ENCODE assay signal across 10 mouse cellular contexts in the genomic region with DNA sequence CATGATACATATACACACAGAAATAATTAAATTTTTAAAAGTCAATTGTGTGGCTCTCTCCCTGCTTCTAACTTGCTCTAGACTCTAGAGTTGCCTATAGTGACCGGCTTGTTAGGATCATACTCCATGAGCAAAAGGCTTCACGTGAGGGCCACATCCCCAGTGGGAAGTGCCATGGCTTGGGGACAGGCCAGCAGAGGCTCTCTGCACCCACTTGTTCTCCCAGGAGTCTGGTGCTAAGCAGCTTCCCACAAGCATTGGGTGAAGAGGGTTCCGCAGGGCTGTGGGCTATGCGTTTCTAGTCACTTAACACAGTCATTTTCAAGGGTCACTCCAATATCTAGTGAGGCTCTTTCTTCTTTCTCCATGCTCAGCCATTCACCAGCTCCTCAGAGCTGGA. TPM values are rescaled to one million over a fixed set of nuclear protein-coding genes. Genes with fewer than 3 reads are reported as not detected.
DNase-seq lines count a peak whose midpoint lies in the region; ATAC-seq lines count a peak whose summit lies in the region.
"Had no signal": no experiment of that assay in that cellular context is flagged by ENCODE, and none has a peak within 500 bp of the region (broad histone marks: within the 10 kb centered on the region; RNA-seq: fewer than 3 reads in every experiment).

No protein-coding gene starts in this region.

- H3K36me3 ChIP-seq in kidney, embryonic 15.5 days: no peaks in the 10 kb centered on the region
- no peaks in the 10 kb centered on the region for H3K36me3 ChIP-seq in intestine, embryonic 16.5 days (ENCODE audit: control insufficient read depth, insufficient read depth, low read length)
- H3K36me3 ChIP-seq: limb, embryonic 15.5 days had no signal

- no peak overlapping the region for H3K4me3 ChIP-seq in kidney, embryonic 15.5 days (replicated peaks)
- peak overlapping the region; percentile 87 for H3K4me3 ChIP-seq in intestine, embryonic 16.5 days (ENCODE audit: low read length)
- H3K4me3 ChIP-seq: limb, embryonic 15.5 days had no signal

- no peak overlapping the region for H3K9ac ChIP-seq in kidney, embryonic 15.5 days
- peak overlapping the region; percentile 87 for H3K9ac ChIP-seq in intestine, embryonic 16.5 days (ENCODE audit: low read depth, low read length)
- H3K9ac ChIP-seq: limb, embryonic 15.5 days had no signal

- H3K4me1 ChIP-seq in kidney, embryonic 15.5 days: peaks cover 62% of the 10 kb centered on the region
- peaks cover 71% of the 10 kb centered on the region for H3K4me1 ChIP-seq in intestine, embryonic 16.5 days (ENCODE audit: control insufficient read depth, insufficient read depth, low read length)

- no peak overlapping the region for H3K4me2 ChIP-seq in kidney, embryonic 15.5 days
- H3K4me2 ChIP-seq in intestine, embryonic 16.5 days (ENCODE audit: low read depth, low read length): peak overlapping the region; percentile 84

- H3K9me3 ChIP-seq in kidney, embryonic 15.5 days (replicated peaks): no peaks in the 10 kb centered on the region
- no peaks in the 10 kb centered on the region for H3K9me3 ChIP-seq in intestine, embryonic 16.5 days (ENCODE audit: control insufficient read depth, low read length)
- H3K9me3 ChIP-seq: limb, embryonic 15.5 days had no signal

- no peaks in the 10 kb centered on the region for H3K27me3 ChIP-seq in kidney, embryonic 15.5 days
- no peaks in the 10 kb centered on the region for H3K27me3 ChIP-seq in intestine, embryonic 16.5 days (replicated peaks; ENCODE audit: control insufficient read depth, insufficient read depth, low read length)
- H3K27me3 ChIP-seq: limb, embryonic 15.5 days had no signal

- 94% methylated on average over 4 of the region's 4 CpGs for WGBS in kidney, embryonic 15.5 days
- whole genome bisulfite sequencing in intestine, embryonic 16.5 days: 76% methylated on average over 4 of the region's 4 CpGs

- H3K27ac ChIP-seq in kidney, embryonic 15.5 days: peak overlapping the region; percentile 81; the same call in 1 of the 2 replicates
- H3K27ac ChIP-seq in intestine, embryonic 16.5 days (ENCODE audit: low read length): peak overlapping the region; percentile 100
- H3K27ac ChIP-seq: limb, embryonic 15.5 days had no signal

- no peak for ATAC-seq in kidney, embryonic 15.5 days (replicated peaks; ENCODE audit: low FRiP score)
- no peak for ATAC-seq in intestine, embryonic 16.5 days
- no peak for ATAC-seq in granulocyte monocyte progenitor cell, adult 5-6 weeks (replicated peaks; ENCODE audit: poor library complexity, severe bottlenecking)
- ATAC-seq: forebrain, postnatal 0 days had no signal

- peak; percentile 25 for DNase-seq in adrenal gland, adult 2 months
- no peak for DNase-seq in adrenal gland, postnatal 4 days (ENCODE audit: low spot score in 2 of 2)
- DNase-seq in kidney, postnatal 10 days: no peak
- peak; percentile 44 to 67 for DNase-seq in lung, postnatal 4 days
- no peak for DNase-seq in spleen, postnatal 10 days (ENCODE audit: low spot score in 2 of 2)

RNA-seq across cellular contexts. Expression of a gene that starts 2.0 kb away (rescaled TPM):
- total RNA-seq in adrenal gland, adult 2 months (2021): 10 to 100 TPM; 22.2 to 68.7 TPM
- polyA plus RNA-seq in adrenal gland, adult 2 months (2012; rRNA removed): 24.7 and 40.0 TPM in 2 replicates
- 10 to 100 TPM; 23.6 to 27.1 TPM for total RNA-seq in adrenal gland, postnatal 4 days (2021)
- polyA plus RNA-seq in kidney, embryonic 15.5 days (2015; fragmentation: Nextera tagmentation; extraction: Ambion mirVana): 2.9 and 3.6 TPM in 2 replicates
- 8.9 and 11.7 TPM in 2 replicates for polyA plus RNA-seq in intestine, embryonic 16.5 days (2015; fragmentation: Nextera tagmentation; extraction: Ambion mirVana)
- total RNA-seq in granulocyte monocyte progenitor cell, adult 5-6 weeks (2014; fragmentation: Nextera tagmentation): 4.3 and 7.8 TPM in 2 replicates
- total RNA-seq in granulocyte monocyte progenitor cell, adult 5-6 weeks (2017): 3.2 and 8.7 TPM in 2 replicates

RNA-seq across cellular contexts. Expression of a gene that starts 37.3 kb away (rescaled TPM):
- total RNA-seq in adrenal gland, adult 2 months (2021): 10 to 100 TPM; 10.1 to 11.8 TPM
- polyA plus RNA-seq in adrenal gland, adult 2 months (2012; rRNA removed): 6.2 and 6.8 TPM in 2 replicates
- total RNA-seq in adrenal gland, postnatal 4 days (2021): 10 to 100 TPM; 10.5 to 12.6 TPM
- 10.1 and 11.8 TPM in 2 replicates for polyA plus RNA-seq in kidney, embryonic 15.5 days (2015; fragmentation: Nextera tagmentation; extraction: Ambion mirVana)
- polyA plus RNA-seq in intestine, embryonic 16.5 days (2015; fragmentation: Nextera tagmentation; extraction: Ambion mirVana): 6.2 and 6.7 TPM in 2 replicates
- total RNA-seq in granulocyte monocyte progenitor cell, adult 5-6 weeks (2014; fragmentation: Nextera tagmentation): 5.2 and 7.0 TPM in 2 replicates
- total RNA-seq in granulocyte monocyte progenitor cell, adult 5-6 weeks (2017): 4.6 and 5.6 TPM in 2 replicates

RNA-seq across cellular contexts. Expression of a gene that starts 43.3 kb away (rescaled TPM):
- 100 to 1,000 TPM; 190 to 273 TPM for total RNA-seq in adrenal gland, adult 2 months (2021)
- polyA plus RNA-seq in adrenal gland, adult 2 months (2012; rRNA removed): 252 and 309 TPM in 2 replicates
- total RNA-seq in adrenal gland, postnatal 4 days (2021): 10 to 100 TPM; 56.0 to 71.0 TPM
- polyA plus RNA-seq in kidney, embryonic 15.5 days (2015; fragmentation: Nextera tagmentation; extraction: Ambion mirVana): 67.4 and 70.0 TPM in 2 replicates
- 98.7 and 105 TPM in 2 replicates for polyA plus RNA-seq in intestine, embryonic 16.5 days (2015; fragmentation: Nextera tagmentation; extraction: Ambion mirVana)
- total RNA-seq in granulocyte monocyte progenitor cell, adult 5-6 weeks (2014; fragmentation: Nextera tagmentation): 45.9 and 51.9 TPM in 2 replicates
- 29.1 TPM in 2 replicates for total RNA-seq in granulocyte monocyte progenitor cell, adult 5-6 weeks (2017)

RNA-seq across cellular contexts. Expression of a gene that starts 58.5 kb away (rescaled TPM):
- 10 to 100 TPM; 88.8 to 94.7 TPM for total RNA-seq in adrenal gland, adult 2 months (2021)
- polyA plus RNA-seq in adrenal gland, adult 2 months (2012; rRNA removed): 121 and 122 TPM in 2 replicates
- total RNA-seq in adrenal gland, postnatal 4 days (2021): 100 to 1,000 TPM; 104 TPM
- polyA plus RNA-seq in kidney, embryonic 15.5 days (2015; fragmentation: Nextera tagmentation; extraction: Ambion mirVana): 132 and 141 TPM in 2 replicates
- polyA plus RNA-seq in intestine, embryonic 16.5 days (2015; fragmentation: Nextera tagmentation; extraction: Ambion mirVana): 102 and 112 TPM in 2 replicates
- 108 and 113 TPM in 2 replicates for total RNA-seq in granulocyte monocyte progenitor cell, adult 5-6 weeks (2014; fragmentation: Nextera tagmentation)
- total RNA-seq in granulocyte monocyte progenitor cell, adult 5-6 weeks (2017): 109 and 111 TPM in 2 replicates

Comparison
In these comparisons a context has a peak if more than half of its experiments do, and no peak if none do; other contexts are left out.
1. DNase-seq: peak in adrenal gland, adult 2 months (single experiment) and lung, postnatal 4 days (2 of 2); none in adrenal gland, postnatal 4 days (0 of 2), kidney, postnatal 10 days (single experiment) and spleen, postnatal 10 days (0 of 2).